Mouse (Mus musculus): Measurements from ENCODE around the gene Cd101. TPM values are rescaled to one million over a fixed set of nuclear protein-coding genes. Genes with fewer than 3 reads are reported as not detected.

Cd101 gene
- polyA plus RNA-seq (2016; fragmentation: Nextera tagmentation; extraction: Ambion mirVana) = 0.06 TPM in 1 of 2 replicates, not detected in the other

- no peaks in the 10 kb centered on the region for H3K4me1 ChIP-seq
- no peak within 1 kb of the TSS for H3K4me3 ChIP-seq
- H3K27me3 ChIP-seq (ENCODE audit: low read depth, poor library complexity, severe bottlenecking) = no peaks in the 10 kb centered on the region
- no peak within 1 kb of the TSS for H3K27ac ChIP-seq (replicated peaks)
- H3K36me3 ChIP-seq = no peaks in the 10 kb centered on the region
- no peaks in the 10 kb centered on the region for H3K9me3 ChIP-seq (replicated peaks)
- DNase-seq (ENCODE audit: low spot score) = no peak
- 93% methylated on average over 4 of the region's 4 CpGs for WGBS
These were observed at the start of gene Cd101 for GRCm38 (mm10) chr3:101029339-101029738. TSS of gene Cd101 (minus strand) at chr3:101029556.

GRCm38 (mm10) chr3:101078344-101078743, 49.0 kb upstream of the Cd101 start:
- 88% methylated on average over 1 of the region's 1 CpGs for WGBS
- Histone ChIP-seq H3K9me3 (replicated peaks) (no peaks in the 10 kb centered on the region), H3K27ac (replicated peaks) (no peak overlapping the region), H3K36me3 (peaks cover 38% of the 10 kb centered on the region), H3K27me3 (ENCODE audit: low read depth, poor library complexity, severe bottlenecking) (no peaks in the 10 kb centered on the region), H3K4me3 (no peak overlapping the region), H3K4me1 (no peaks in the 10 kb centered on the region)
- no peak for DNase-seq (ENCODE audit: low spot score)

GRCm38 (mm10) chr3:101077710-101078100, 48.3 kb upstream of the Cd101 start:
- WGBS = 95% methylated on average over 6 of the region's 6 CpGs
- H3K27me3 ChIP-seq (ENCODE audit: low read depth, poor library complexity, severe bottlenecking) = no peaks in the 10 kb centered on the region
- DNase-seq (ENCODE audit: low spot score) = no peak
- no peak overlapping the region for H3K27ac ChIP-seq (replicated peaks)
- peaks cover 42% of the 10 kb centered on the region for H3K36me3 ChIP-seq
- peaks cover 6% of the 10 kb centered on the region for H3K4me1 ChIP-seq
- H3K9me3 ChIP-seq (replicated peaks) = no peaks in the 10 kb centered on the region
- H3K4me3 ChIP-seq = no peak overlapping the region

GRCm38 (mm10) chr3:101076966-101077709, 47.8 kb upstream of the Cd101 start:
- DNase-seq (ENCODE audit: low spot score) = no peak
- H3K27me3 ChIP-seq (ENCODE audit: low read depth, poor library complexity, severe bottlenecking) = no peaks in the 10 kb centered on the region
- H3K4me3 ChIP-seq = no peak overlapping the region
- no peaks in the 10 kb centered on the region for H3K9me3 ChIP-seq (replicated peaks)
- WGBS = 94% methylated on average over 25 of the region's 25 CpGs
- H3K27ac ChIP-seq (replicated peaks) = no peak overlapping the region
- H3K4me1 ChIP-seq = peaks cover 12% of the 10 kb centered on the region
- H3K36me3 ChIP-seq = peaks cover 46% of the 10 kb centered on the region

GRCm38 (mm10) chr3:101075866-101076265, 46.5 kb upstream of the Cd101 start:
- Histone ChIP-seq H3K27ac (replicated peaks) (no peak overlapping the region), H3K36me3 (peaks cover 46% of the 10 kb centered on the region), H3K4me3 (no peak overlapping the region), H3K27me3 (ENCODE audit: low read depth, poor library complexity, severe bottlenecking) (no peaks in the 10 kb centered on the region), H3K4me1 (peaks cover 25% of the 10 kb centered on the region), H3K9me3 (replicated peaks) (no peaks in the 10 kb centered on the region)
- WGBS = 84% methylated on average over 3 of the region's 3 CpGs
- no peak for DNase-seq (ENCODE audit: low spot score)

- DNase-seq (ENCODE audit: low spot score) = no peak
- Histone ChIP-seq H3K27ac (replicated peaks) (no peak overlapping the region), H3K4me3 (no peak overlapping the region), H3K27me3 (ENCODE audit: low read depth, poor library complexity, severe bottlenecking) (no peaks in the 10 kb centered on the region), H3K9me3 (replicated peaks) (no peaks in the 10 kb centered on the region), H3K4me1 (peaks cover 49% of the 10 kb centered on the region), H3K36me3 (peaks cover 38% of the 10 kb centered on the region)
- 89% methylated on average over 9 of the region's 9 CpGs for WGBS
These were observed 44.0 kb upstream of the Cd101 start for GRCm38 (mm10) chr3:101073384-101073783.

- Histone ChIP-seq H3K9me3 (replicated peaks) (no peaks in the 10 kb centered on the region), H3K27ac (replicated peaks) (peak overlapping the region; percentile 83), H3K36me3 (peaks cover 35% of the 10 kb centered on the region), H3K4me3 (no peak overlapping the region), H3K27me3 (ENCODE audit: low read depth, poor library complexity, severe bottlenecking) (no peaks in the 10 kb centered on the region), H3K4me1 (peaks cover 57% of the 10 kb centered on the region)
- 89% methylated on average over 15 of the region's 15 CpGs for WGBS
- DNase-seq (ENCODE audit: low spot score) = no peak
These were observed 43.3 kb upstream of the Cd101 start for GRCm38 (mm10) chr3:101072506-101073215.

- peaks cover 62% of the 10 kb centered on the region for H3K4me1 ChIP-seq
- peak overlapping the region; percentile 26; the same call in 1 of the 2 replicates for H3K4me3 ChIP-seq
- no peak for DNase-seq (ENCODE audit: low spot score)
These were observed 42.2 kb upstream of the Cd101 start for GRCm38 (mm10) chr3:101071576-101071975.

GRCm38 (mm10) chr3:101070796-101071235, 41.5 kb upstream of the Cd101 start:
- WGBS = 22% methylated on average over 6 of the region's 6 CpGs
- peak; percentile 53 for DNase-seq (ENCODE audit: low spot score)
- no peaks in the 10 kb centered on the region for H3K9me3 ChIP-seq (replicated peaks)
- H3K36me3 ChIP-seq = peaks cover 19% of the 10 kb centered on the region; the same call in 1 of the 2 replicates
- peak overlapping the region; percentile 26 for H3K4me3 ChIP-seq
- H3K27ac ChIP-seq (replicated peaks) = peak overlapping the region; percentile 83
- no peaks in the 10 kb centered on the region for H3K27me3 ChIP-seq (ENCODE audit: low read depth, poor library complexity, severe bottlenecking)
- peaks cover 62% of the 10 kb centered on the region for H3K4me1 ChIP-seq

More at GRCm38 (mm10) chr3:101071576-101071975, 42.2 kb upstream of the Cd101 start:
- Histone ChIP-seq H3K27me3 (ENCODE audit: low read depth, poor library complexity, severe bottlenecking) (no peaks in the 10 kb centered on the region), H3K27ac (replicated peaks) (peak overlapping the region; percentile 83), H3K36me3 (peaks cover 26% of the 10 kb centered on the region), H3K9me3 (replicated peaks) (no peaks in the 10 kb centered on the region)

- no peaks in the 10 kb centered on the region for H3K9me3 ChIP-seq (replicated peaks)
- peak overlapping the region; percentile 26; the same call in 1 of the 2 replicates for H3K4me3 ChIP-seq
- DNase-seq (ENCODE audit: low spot score) = no peak
- 51% methylated on average over 10 of the region's 10 CpGs for WGBS
- H3K36me3 ChIP-seq = peaks cover 15% of the 10 kb centered on the region; the same call in 1 of the 2 replicates
- peaks cover 62% of the 10 kb centered on the region for H3K4me1 ChIP-seq
- peak overlapping the region; percentile 83 for H3K27ac ChIP-seq (replicated peaks)
- H3K27me3 ChIP-seq (ENCODE audit: low read depth, poor library complexity, severe bottlenecking) = no peaks in the 10 kb centered on the region
These were observed 41.0 kb upstream of the Cd101 start for GRCm38 (mm10) chr3:101070230-101070795.

GRCm38 (mm10) chr3:101068701-101069100, 39.3 kb upstream of the Cd101 start:
- H3K9me3 ChIP-seq (replicated peaks) = no peaks in the 10 kb centered on the region
- peaks cover 7% of the 10 kb centered on the region; the same call in 1 of the 2 replicates for H3K36me3 ChIP-seq
- H3K4me1 ChIP-seq = peaks cover 62% of the 10 kb centered on the region
- WGBS = 46% methylated on average over 5 of the region's 5 CpGs
- H3K4me3 ChIP-seq = no peak overlapping the region
- DNase-seq (ENCODE audit: low spot score) = no peak
- no peaks in the 10 kb centered on the region for H3K27me3 ChIP-seq (ENCODE audit: low read depth, poor library complexity, severe bottlenecking)
- H3K27ac ChIP-seq (replicated peaks) = 0 out of 2 replicates have a peak overlapping the region, but pooled peaks have one; percentile 24

GRCm38 (mm10) chr3:101066175-101066574, 36.8 kb upstream of the Cd101 start:
- no peak overlapping the region for H3K27ac ChIP-seq (replicated peaks)
- no peaks in the 10 kb centered on the region for H3K27me3 ChIP-seq (ENCODE audit: low read depth, poor library complexity, severe bottlenecking)
- H3K4me1 ChIP-seq = peaks cover 41% of the 10 kb centered on the region
- no peaks in the 10 kb centered on the region for H3K36me3 ChIP-seq
- no peaks in the 10 kb centered on the region for H3K9me3 ChIP-seq (replicated peaks)
- no peak for DNase-seq (ENCODE audit: low spot score)
- 91% methylated on average over 6 of the region's 6 CpGs for WGBS
- H3K4me3 ChIP-seq = no peak overlapping the region
